Mouse (Mus musculus): ENCODE results near the gene Bmx.

Bmx gene

GRCm38 (mm10) chrX:164175311-164175710 is 82.7 kb downstream of the Bmx start:
- DNase-seq (ENCODE audit: low read depth): no peak

DNA sequence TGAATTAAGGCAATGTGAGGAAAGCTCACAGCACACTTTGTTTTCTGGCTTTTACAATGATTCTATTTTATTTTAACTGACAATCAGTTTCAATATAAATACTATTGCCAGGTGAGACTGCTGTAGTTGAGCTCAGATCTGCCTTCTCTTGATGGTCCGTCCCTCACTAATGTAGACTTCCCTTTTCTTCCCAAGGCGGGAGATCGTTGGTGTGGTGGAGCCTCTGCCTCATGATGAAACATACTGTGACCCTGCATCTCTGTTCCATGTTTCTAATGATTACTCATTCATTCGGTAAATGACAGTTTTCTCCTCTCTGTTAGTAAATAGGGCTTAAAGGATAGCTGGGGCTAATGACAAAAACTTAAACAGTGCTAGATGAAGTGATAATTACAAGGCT is 84.1 kb downstream of the Bmx start:
- DNase-seq (ENCODE audit: low read depth): no peak

- DNase-seq (ENCODE audit: low read depth): no peak
These were observed 87.0 kb downstream of the Bmx start for GRCm38 (mm10) chrX:164171034-164171433.

DNA sequence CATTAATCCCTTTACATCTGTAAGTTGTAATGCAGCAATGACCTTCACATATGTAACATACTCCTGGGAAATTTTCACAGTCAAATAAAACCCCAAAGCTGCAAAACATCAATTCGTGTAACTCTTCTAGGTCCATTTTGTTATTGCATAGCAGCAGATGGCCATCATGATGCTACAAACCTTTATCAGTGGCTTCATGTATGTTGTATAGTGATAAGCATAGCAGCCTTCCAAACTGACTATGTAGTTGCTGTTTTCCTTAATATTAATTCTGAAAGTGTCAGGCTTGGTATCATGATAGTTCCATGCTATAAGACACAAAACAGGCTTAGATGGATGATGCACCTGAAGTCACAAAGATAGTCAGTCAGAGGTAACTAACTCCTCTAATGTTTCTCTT is 93.3 kb downstream of the Bmx start:
- peak; percentile 13 for DNase-seq (ENCODE audit: low read depth)

- no peak for DNase-seq (ENCODE audit: low read depth)
These were observed 103.4 kb downstream of the Bmx start for GRCm38 (mm10) chrX:164154594-164154993.

GRCm38 (mm10) chrX:164153606-164154005 is 104.4 kb downstream of the Bmx start:
- DNase-seq (ENCODE audit: low read depth): no peak

DNA sequence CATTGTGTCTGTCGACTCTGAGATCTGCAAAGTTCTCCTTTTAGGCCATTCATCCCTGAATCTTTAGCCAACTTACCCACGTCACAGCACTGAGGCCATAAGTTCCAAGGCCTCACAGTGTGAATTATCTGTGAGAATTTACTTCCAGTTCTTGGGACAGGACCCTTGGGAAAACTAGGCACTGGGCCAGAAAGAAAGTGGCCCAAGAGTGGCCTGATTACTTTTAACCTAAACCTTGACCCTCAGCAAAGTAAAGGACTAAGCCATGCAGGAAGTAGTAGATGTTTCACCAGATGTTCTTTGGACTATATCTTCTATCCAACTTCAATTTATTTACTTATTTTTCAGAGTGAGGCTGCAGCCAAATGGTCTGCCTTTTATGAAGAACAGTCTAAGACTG is 105.3 kb downstream of the Bmx start:
- DNase-seq (ENCODE audit: low read depth): no peak

DNA sequence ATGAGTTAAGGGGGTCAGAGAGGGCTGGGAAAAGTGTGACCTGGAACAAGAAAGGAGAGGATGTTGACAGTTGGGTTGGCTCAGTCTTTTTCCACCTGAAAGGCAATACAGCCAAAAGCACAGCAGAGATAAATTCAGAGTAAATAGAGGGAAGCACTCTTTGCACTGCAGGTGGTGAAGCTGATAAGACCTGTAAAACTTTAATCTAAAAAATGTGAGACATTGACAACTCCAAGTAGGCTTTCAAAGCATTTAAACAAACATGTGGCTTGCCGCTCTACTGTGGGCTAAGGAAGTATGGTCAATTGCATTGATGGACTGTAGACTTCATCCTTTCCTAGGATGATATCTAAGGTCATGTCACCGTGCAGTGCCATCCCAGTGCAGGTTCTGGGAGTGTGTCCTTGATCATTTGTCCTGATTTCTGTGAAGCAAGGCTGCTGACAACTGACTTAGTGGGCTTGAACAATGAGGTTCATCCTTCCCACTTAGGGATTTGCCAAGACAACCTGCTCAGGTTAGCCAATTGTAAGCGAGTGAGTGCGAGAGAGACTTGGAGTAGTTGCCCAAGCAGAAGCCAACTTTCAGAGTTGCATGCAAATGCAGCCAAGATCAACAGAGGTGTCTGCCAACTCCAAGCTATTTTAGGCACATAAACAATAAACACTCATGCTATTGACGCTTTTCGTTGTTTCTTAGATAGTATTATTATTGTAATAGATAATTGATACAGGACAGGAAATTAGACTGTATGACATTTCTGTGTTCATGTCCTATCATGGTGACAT is 112.3 kb downstream of the Bmx start:
- peak; percentile 25 for DNase-seq (ENCODE audit: low read depth)
